Mouse (Mus musculus): ENCODE measurements around the gene Cyfip2. TPM values are rescaled to one million over a fixed set of nuclear protein-coding genes. Genes with fewer than 3 reads are reported as not detected.

The Cyfip2 gene
- polyA plus RNA-seq, 1 experiment from 2014 or later: 7.2 TPM

Small RNA genes within 50 kb of the gene (microRNA-seq; reads per million reads assigned to microRNA genes)
- gene Mir7239: not detected

Other genes starting within 250 kb of the Cyfip2 start
- 5.3 and 6.5 TPM in 2 replicates for gene Nipal4, start 146.4 kb downstream of the Cyfip2 start, polyA plus RNA-seq (2015; fragmentation: Nextera tagmentation; extraction: Ambion mirVana)
- 0.06 TPM in 1 of 2 replicates, not detected in the other for gene Fndc9, start 77.3 kb downstream of the Cyfip2 start, polyA plus RNA-seq (2015; fragmentation: Nextera tagmentation; extraction: Ambion mirVana)
- gene Itk, start 76.7 kb upstream of the Cyfip2 start, polyA plus RNA-seq (2015; fragmentation: Nextera tagmentation; extraction: Ambion mirVana): 0.20 and 2.3 TPM in 2 replicates
- not detected in 2 replicates for gene Fam71b, start 83.7 kb upstream of the Cyfip2 start, polyA plus RNA-seq (2015; fragmentation: Nextera tagmentation; extraction: Ambion mirVana)
- 44.6 and 44.7 TPM in 2 replicates for gene Med7, start 124.1 kb upstream of the Cyfip2 start, polyA plus RNA-seq (2015; fragmentation: Nextera tagmentation; extraction: Ambion mirVana)
- gene Havcr2, start 142.1 kb upstream of the Cyfip2 start, polyA plus RNA-seq (2015; fragmentation: Nextera tagmentation; extraction: Ambion mirVana): 0.06 and 0.43 TPM in 2 replicates
- not detected in 2 replicates for gene Gm12169, start 211.4 kb upstream of the Cyfip2 start, polyA plus RNA-seq (2015; fragmentation: Nextera tagmentation; extraction: Ambion mirVana)